Mouse (Mus musculus): ENCODE results near the gene Atp5f1.
"Not testable (repeated sequence)": the region's sequence is repeated elsewhere in the genome, so short reads cannot be mapped to it uniquely, and the experiment has no call there.

Atp5f1 gene

GRCm38 (mm10) chr3:105929821-105930220 is 30.1 kb downstream of the Atp5f1 start:
- DNase-seq (ENCODE audit: low spot score), result no peak

- no peak for DNase-seq (ENCODE audit: low spot score)
Observed at GRCm38 (mm10) chr3:105928781-105929180, 31.1 kb downstream of the Atp5f1 start.

- no peak for DNase-seq (ENCODE audit: low spot score)
Observed at GRCm38 (mm10) chr3:105928195-105928569, 31.7 kb downstream of the Atp5f1 start.

GRCm38 (mm10) chr3:105927561-105928194 is 32.2 kb downstream of the Atp5f1 start:
- no peak for DNase-seq (ENCODE audit: low spot score)

GRCm38 (mm10) chr3:105924616-105925015 is 35.3 kb downstream of the Atp5f1 start:
- DNase-seq (ENCODE audit: low spot score), result no peak

- DNase-seq (ENCODE audit: low spot score), result no peak
Observed at GRCm38 (mm10) chr3:105921959-105922358, 37.9 kb downstream of the Atp5f1 start.

- DNase-seq (ENCODE audit: low spot score), result not testable (repeated sequence)
Observed at GRCm38 (mm10) chr3:105920743-105921142, 39.2 kb downstream of the Atp5f1 start.

GRCm38 (mm10) chr3:105918355-105918745 is 41.5 kb downstream of the Atp5f1 start:
- DNase-seq (ENCODE audit: low spot score), result peak; percentile 18

- no peak for DNase-seq (ENCODE audit: low spot score)
Observed at GRCm38 (mm10) chr3:105917656-105918354, 42.1 kb downstream of the Atp5f1 start.

GRCm38 (mm10) chr3:105916455-105916854 is 43.4 kb downstream of the Atp5f1 start:
- DNase-seq (ENCODE audit: low spot score), result not testable (repeated sequence)

- DNase-seq (ENCODE audit: low spot score), result no peak
Observed at GRCm38 (mm10) chr3:105915281-105915680, 44.6 kb downstream of the Atp5f1 start.

GRCm38 (mm10) chr3:105913839-105914681 is 45.8 kb downstream of the Atp5f1 start:
- no peak for DNase-seq (ENCODE audit: low spot score)

- DNase-seq (ENCODE audit: low spot score), result no peak
Observed at GRCm38 (mm10) chr3:105912097-105912880, 47.6 kb downstream of the Atp5f1 start.

- peak; percentile 24 for DNase-seq (ENCODE audit: low spot score)
Observed at GRCm38 (mm10) chr3:105910519-105911190, 49.2 kb downstream of the Atp5f1 start.

GRCm38 (mm10) chr3:105908976-105909375 is 50.9 kb downstream of the Atp5f1 start:
- no peak for DNase-seq (ENCODE audit: low spot score)

GRCm38 (mm10) chr3:105907956-105908655 is 51.8 kb downstream of the Atp5f1 start:
- no peak for DNase-seq (ENCODE audit: low spot score)

- no peak for DNase-seq (ENCODE audit: low spot score)
Observed at GRCm38 (mm10) chr3:105904721-105905120, 55.2 kb downstream of the Atp5f1 start.

GRCm38 (mm10) chr3:105904213-105904612 is 55.7 kb downstream of the Atp5f1 start:
- no peak for DNase-seq (ENCODE audit: low spot score)

GRCm38 (mm10) chr3:105901468-105901867 is 58.4 kb downstream of the Atp5f1 start:
- DNase-seq (ENCODE audit: low spot score), result no peak

GRCm38 (mm10) chr3:105900716-105901115 is 59.2 kb downstream of the Atp5f1 start:
- DNase-seq (ENCODE audit: low spot score), result no peak

GRCm38 (mm10) chr3:105900266-105900665 is 59.6 kb downstream of the Atp5f1 start:
- DNase-seq (ENCODE audit: low spot score), result no peak

All from adipocyte (in vitro differentiated cells).